11 mouse cellular contexts compared by ENCODE assay signal in the genomic region with DNA sequence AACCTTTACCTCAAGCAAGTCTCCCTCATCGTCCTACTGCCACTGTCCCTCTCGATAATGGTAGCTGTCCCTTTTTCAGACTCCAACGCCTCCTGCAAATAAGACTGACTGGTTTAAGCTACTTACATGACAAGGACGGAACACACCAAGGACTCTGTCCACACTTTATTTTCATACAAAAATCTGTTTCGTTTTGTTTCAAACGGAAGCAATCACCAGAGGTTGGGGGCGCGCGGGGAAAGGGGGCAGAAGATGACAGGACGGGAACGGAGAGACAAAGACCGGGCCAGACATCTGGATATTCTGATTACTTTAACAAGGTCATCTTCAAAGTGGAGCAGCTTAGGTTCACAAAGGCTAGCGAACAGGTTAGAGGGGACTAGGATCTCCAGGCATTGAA. TPM values are rescaled to one million over a fixed set of nuclear protein-coding genes. Genes with fewer than 3 reads are reported as not detected.
DNase-seq lines count a peak whose midpoint lies in the region; ATAC-seq and TF ChIP-seq lines count a peak whose summit lies in the region.
"Had no signal": no experiment of that assay in that cellular context is flagged by ENCODE, and none has a peak within 500 bp of the region (broad histone marks: within the 10 kb centered on the region; RNA-seq: fewer than 3 reads in every experiment).

No protein-coding gene starts in this region.

- no peak overlapping the region for H3K9ac ChIP-seq in midbrain, embryonic 12.5 days (replicated peaks)
- H3K9ac ChIP-seq in midbrain, embryonic 15.5 days: no peak overlapping the region
- H3K9ac ChIP-seq: neural tube, embryonic 12.5 days had no signal

- H3K4me2 ChIP-seq in midbrain, embryonic 12.5 days (replicated peaks): peak overlapping the region; percentile 19; the same call in 1 of the 2 replicates
- H3K4me2 ChIP-seq in midbrain, embryonic 15.5 days: no peak overlapping the region

- no peak for ATAC-seq in midbrain, embryonic 12.5 days (ENCODE audit: low FRiP score, low read depth)
- ATAC-seq in midbrain, embryonic 15.5 days (replicated peaks): no peak

- DNase-seq in embryo, embryonic 9.5 days (ENCODE audit: extremely low spot score): peak; percentile 50
- DNase-seq in embryo, embryonic 11 days: no peak
- peak; percentile 4 for DNase-seq in kidney, adult 2 months
- no peak for DNase-seq in kidney, adult 8-10 months
- DNase-seq in naive thymus-derived CD4-positive, alpha-beta T cell, adult 2 months (ENCODE audit: low read depth): peak; percentile 27
- DNase-seq in gastrocnemius, postnatal 10 days: no peak

- H3K9me3 ChIP-seq in midbrain, embryonic 12.5 days: no peaks in the 10 kb centered on the region
- H3K9me3 ChIP-seq in midbrain, embryonic 15.5 days: 0 out of 2 replicates have a peak, but pooled peaks cover 4% of the 10 kb centered on the region
- H3K9me3 ChIP-seq: neural tube, embryonic 12.5 days had no signal

- no peak for TF ChIP-seq POLR2A in kidney, adult 2 months (IDR thresholded peaks at IDR 0.05; ENCODE audit: low read depth, low read length)

- H3K4me1 ChIP-seq in kidney, adult 2 months (ENCODE audit: control insufficient read depth, insufficient read depth, low read length): no peaks in the 10 kb centered on the region
- H3K4me1 ChIP-seq in midbrain, embryonic 12.5 days: no peaks in the 10 kb centered on the region
- peaks cover 4% of the 10 kb centered on the region; the same call in 1 of the 2 replicates for H3K4me1 ChIP-seq in midbrain, embryonic 15.5 days
- H3K4me1 ChIP-seq: neural tube, embryonic 12.5 days had no signal

- H3K4me3 ChIP-seq in kidney, adult 2 months (ENCODE audit: insufficient read depth, low read depth, low read length): no peak overlapping the region
- H3K4me3 ChIP-seq in midbrain, embryonic 12.5 days: no peak overlapping the region
- H3K4me3 ChIP-seq in midbrain, embryonic 15.5 days: no peak overlapping the region
- H3K4me3 ChIP-seq: neural tube, embryonic 12.5 days had no signal

- H3K27ac ChIP-seq in kidney, adult 2 months (ENCODE audit: insufficient read depth, low read depth, low read length): no peak overlapping the region
- H3K27ac ChIP-seq in midbrain, embryonic 12.5 days (replicated peaks): no peak overlapping the region
- H3K27ac ChIP-seq in midbrain, embryonic 15.5 days: no peak overlapping the region
- H3K27ac ChIP-seq: macrophage; neural tube, embryonic 12.5 days had no signal

- peaks cover 11% of the 10 kb centered on the region for H3K27me3 ChIP-seq in kidney, adult 2 months (replicated peaks; ENCODE audit: control insufficient read depth, insufficient read depth, low read length)
- peaks cover 80% of the 10 kb centered on the region for H3K27me3 ChIP-seq in midbrain, embryonic 12.5 days
- peaks cover 83% of the 10 kb centered on the region for H3K27me3 ChIP-seq in midbrain, embryonic 15.5 days (replicated peaks)

- H3K36me3 ChIP-seq in kidney, adult 2 months (ENCODE audit: control insufficient read depth, insufficient read depth, low read length): no peaks in the 10 kb centered on the region
- H3K36me3 ChIP-seq in midbrain, embryonic 12.5 days: no peaks in the 10 kb centered on the region
- H3K36me3 ChIP-seq in midbrain, embryonic 15.5 days (replicated peaks): no peaks in the 10 kb centered on the region
- H3K36me3 ChIP-seq: neural tube, embryonic 12.5 days had no signal

- 17% methylated on average over 13 of the region's 13 CpGs for WGBS in kidney, adult 2 months
- WGBS in midbrain, embryonic 12.5 days: 17% methylated on average over 13 of the region's 13 CpGs
- WGBS in midbrain, embryonic 15.5 days: 18% methylated on average over 13 of the region's 13 CpGs

- no peak for TF ChIP-seq CTCF in kidney, adult 2 months (conservative IDR thresholded peaks at IDR 0.05; ENCODE audit: insufficient read depth, insufficient read length, low read depth, low read length)

RNA-seq across cellular contexts. Expression of a gene that starts 4.2 kb away (rescaled TPM):
- 0.22 TPM in 1 of 2 replicates, not detected in the other for polyA plus RNA-seq in kidney, adult 2 months (2012; rRNA removed)
- polyA plus RNA-seq in midbrain, embryonic 12.5 days (2016; fragmentation: Nextera tagmentation; extraction: Ambion mirVana): 0.30 TPM in 1 of 2 replicates, not detected in the other
- polyA plus RNA-seq in midbrain, embryonic 15.5 days (2015; fragmentation: Nextera tagmentation; extraction: Ambion mirVana): not detected in 2 replicates
- not detected for total RNA-seq in gastrocnemius, postnatal 10 days (2021)
- total RNA-seq: MEL had no signal
- polyA plus RNA-seq: neural tube, embryonic 12.5 days had no signal

RNA-seq across cellular contexts. Expression of a gene that starts 21.7 kb away (rescaled TPM):
- polyA plus RNA-seq in kidney, adult 2 months (2012; rRNA removed): 0.95 and 3.4 TPM in 2 replicates
- 10.1 and 11.3 TPM in 2 replicates for polyA plus RNA-seq in midbrain, embryonic 12.5 days (2016; fragmentation: Nextera tagmentation; extraction: Ambion mirVana)
- 1.9 TPM in 1 of 2 replicates, not detected in the other for polyA plus RNA-seq in midbrain, embryonic 15.5 days (2015; fragmentation: Nextera tagmentation; extraction: Ambion mirVana)
- 100 to 1,000 TPM; 171 to 199 TPM for total RNA-seq in gastrocnemius, postnatal 10 days (2021)
- polyA plus RNA-seq: macrophage had no signal

RNA-seq across cellular contexts. Expression of a gene that starts 22.0 kb away (rescaled TPM):
- 4.2 and 6.0 TPM in 2 replicates for polyA plus RNA-seq in kidney, adult 2 months (2012; rRNA removed)
- 7.2 and 8.1 TPM in 2 replicates for polyA plus RNA-seq in midbrain, embryonic 12.5 days (2016; fragmentation: Nextera tagmentation; extraction: Ambion mirVana)
- 0.54 and 0.63 TPM in 2 replicates for polyA plus RNA-seq in midbrain, embryonic 15.5 days (2015; fragmentation: Nextera tagmentation; extraction: Ambion mirVana)
- total RNA-seq in gastrocnemius, postnatal 10 days (2021): 100 to 1,000 TPM; 209 to 249 TPM
- polyA plus RNA-seq: macrophage had no signal

RNA-seq across cellular contexts. Expression of a gene that starts 27.4 kb away (rescaled TPM):
- 10.5 and 12.5 TPM in 2 replicates for polyA plus RNA-seq in kidney, adult 2 months (2012; rRNA removed)
- 34.4 and 38.6 TPM in 2 replicates for polyA plus RNA-seq in midbrain, embryonic 12.5 days (2016; fragmentation: Nextera tagmentation; extraction: Ambion mirVana)
- 5.7 and 7.7 TPM in 2 replicates for polyA plus RNA-seq in midbrain, embryonic 15.5 days (2015; fragmentation: Nextera tagmentation; extraction: Ambion mirVana)
- 10 to 100 TPM; 77.9 to 89.2 TPM for total RNA-seq in gastrocnemius, postnatal 10 days (2021)

RNA-seq across cellular contexts. Expression of a gene that starts 29.0 kb away (rescaled TPM):
- polyA plus RNA-seq in kidney, adult 2 months (2012; rRNA removed): 0.76 TPM in 1 of 2 replicates, not detected in the other
- 62.2 and 69.7 TPM in 2 replicates for polyA plus RNA-seq in midbrain, embryonic 12.5 days (2016; fragmentation: Nextera tagmentation; extraction: Ambion mirVana)
- polyA plus RNA-seq in midbrain, embryonic 15.5 days (2015; fragmentation: Nextera tagmentation; extraction: Ambion mirVana): 5.4 and 6.8 TPM in 2 replicates
- total RNA-seq in gastrocnemius, postnatal 10 days (2021): 100 to 1,000 TPM; 133 to 135 TPM
- polyA plus RNA-seq: macrophage had no signal

Comparison
In these comparisons a context has a peak if more than half of its experiments do, and no peak if none do; other contexts are left out.
1. DNase-seq: peak in embryo, embryonic 9.5 days (single experiment), kidney, adult 2 months (single experiment) and naive thymus-derived CD4-positive, alpha-beta T cell, adult 2 months (single experiment); none in embryo, embryonic 11 days (single experiment), kidney, adult 8-10 months (0 of 2) and gastrocnemius, postnatal 10 days (single experiment).